Mouse (Mus musculus) E14TG2a.4 (cell line): ENCODE measurements around the gene Schip1.

Source experiments
- CTCF ChIP-seq: conservative IDR thresholded peaks from 2 replicates; pipeline ENCODE4 v1.5.1; 2014; ENCODE audit warnings: low read length
- POU5F1 ChIP-seq: IDR thresholded peaks from 2 replicates; pipeline ENCODE4 v1.6.1; 2014; ENCODE audit warnings: low read length, borderline replicate concordance

DNA sequence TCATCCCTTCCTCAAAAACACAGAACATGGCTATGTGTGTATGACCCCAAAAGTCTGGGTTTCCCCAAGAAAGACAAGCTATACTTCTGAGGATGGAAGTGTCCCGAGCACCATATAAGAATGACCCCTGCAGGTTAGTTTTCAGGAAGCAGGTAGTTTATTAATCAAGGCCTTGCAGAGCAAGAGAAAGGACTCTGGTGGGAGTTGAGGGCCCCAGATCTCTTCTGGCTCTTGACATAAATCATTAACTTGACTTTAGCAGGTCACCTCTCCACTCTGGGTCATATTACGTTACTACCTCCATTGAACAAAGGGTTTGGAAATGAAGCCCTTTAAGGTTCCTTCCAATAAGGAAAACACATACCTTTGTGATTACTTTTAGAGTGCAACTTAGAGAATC, 610.1 kb downstream of the Schip1 start:
- no peak for TF ChIP-seq CTCF
- TF ChIP-seq POU5F1: no peak
